Mouse (Mus musculus) olfactory bulb, adult 2 months (tissue): ENCODE results near the gene C1qtnf3. TPM values are rescaled to one million over a fixed set of nuclear protein-coding genes. Genes with fewer than 3 reads are reported as not detected.
"Not testable (repeated sequence)": the region's sequence is repeated elsewhere in the genome, so short reads cannot be mapped to it uniquely, and the experiment has no call there.

ENCODE experiments used
- H3K27ac ChIP-seq: fragments of 200-500 bp; 2 replicates; pipeline ENCODE4 v1.5.1; 2012; ENCODE audit warnings: low read depth, low read length; ENCODE audit not compliant: insufficient read depth
- H3K4me1 ChIP-seq: fragments of 200-500 bp; 2 replicates; pipeline ENCODE4 v1.6.1; 2012; ENCODE audit warnings: low read length; ENCODE audit not compliant: control insufficient read depth, insufficient read depth
- H3K4me3 ChIP-seq: fragments of 200-500 bp; 2 replicates; pipeline ENCODE4 v1.5.1; 2012; ENCODE audit warnings: mild to moderate bottlenecking, low read depth, low read length, moderate library complexity; ENCODE audit not compliant: insufficient read depth
- CTCF ChIP-seq: fragments of 200-500 bp; IDR thresholded peaks from 2 replicates; pipeline ENCODE4 v1.5.1; 2012; ENCODE audit warnings: low read depth, mild to moderate bottlenecking, low read length, moderate library complexity; ENCODE audit not compliant: insufficient read depth
- POLR2A ChIP-seq: fragments of 200-500 bp; IDR thresholded peaks from 2 replicates; pipeline ENCODE4 v1.6.1; 2012; ENCODE audit warnings: mild to moderate bottlenecking, low read depth, low read length, moderate library complexity; ENCODE audit not compliant: insufficient read depth
- WGBS: fragments of 180-500 bp; shearing (Covaris S2); methylation state at CpG from one replicate; pipeline ENCODE4 v1.1.7; 2018; 5-methylcytosine and 5-hydroxymethylcytosine counted together
- polyA plus RNA-seq: library from polyadenylated mRNA; stranded (reverse); fragments of >200 nt; gene quantifications from 2 replicates; pipeline ENCODE4 v1.2.4, GENCODE M21; 2012; ENCODE audit warnings: low replicate concordance; ENCODE audit not compliant: missing spikeins, insufficient read depth, insufficient read length

Gene C1qtnf3
- polyA plus RNA-seq, 1 experiment, result not detected

- H3K27ac ChIP-seq, result no peak overlapping the region
- peaks cover 2% of the 10 kb centered on the region; the same call in 1 of the 2 replicates for H3K4me1 ChIP-seq
- no peak for TF ChIP-seq POLR2A
- no peak for TF ChIP-seq CTCF
- no peak overlapping the region for H3K4me3 ChIP-seq
Measured at GRCm38 (mm10) chr15:10977151-10977550, 25.0 kb downstream of the C1qtnf3 start.

- TF ChIP-seq CTCF (no peak), POLR2A (no peak)
- WGBS, result 48% methylated on average over 2 of the region's 2 CpGs
- H3K27ac ChIP-seq, result no peak overlapping the region
- H3K4me3 ChIP-seq, result no peak overlapping the region
- peaks cover 3% of the 10 kb centered on the region for H3K4me1 ChIP-seq
Measured at GRCm38 (mm10) chr15:10980712-10981111, 28.6 kb downstream of the C1qtnf3 start.

GRCm38 (mm10) chr15:10981377-10982063 is 29.4 kb downstream of the C1qtnf3 start, which contains the start of gene Amacr:
Gene Amacr, plus strand, starts transcription at chr15:10981756.
- Histone ChIP-seq H3K27ac (peak within 1 kb of the TSS; percentile 88), H3K4me3 (peak within 1 kb of the TSS; percentile 74), H3K4me1 (peaks cover 7% of the 10 kb centered on the region)
- WGBS, result under 1% methylated on average over 52 of the region's 52 CpGs
- 0 out of 2 replicates have a peak, but pooled peaks have one; percentile 33 for TF ChIP-seq CTCF
- TF ChIP-seq POLR2A, result peak; percentile 81

- Histone ChIP-seq H3K4me3 (peak overlapping the region; percentile 74), H3K4me1 (peaks cover 7% of the 10 kb centered on the region), H3K27ac (peak overlapping the region; percentile 88)
- TF ChIP-seq CTCF (no peak), POLR2A (no peak)
- WGBS, result 4% methylated on average over 6 of the region's 6 CpGs
Measured at GRCm38 (mm10) chr15:10982064-10982435, 29.9 kb downstream of the C1qtnf3 start.

GRCm38 (mm10) chr15:10985756-10986155 is 33.6 kb downstream of the C1qtnf3 start:
- Histone ChIP-seq H3K27ac (no peak overlapping the region), H3K4me3 (no peak overlapping the region), H3K4me1 (peaks cover 7% of the 10 kb centered on the region)
- WGBS, result 81% methylated on average over 6 of the region's 6 CpGs
- TF ChIP-seq POLR2A, result no peak
- TF ChIP-seq CTCF, result no peak

- not testable (repeated sequence) for H3K4me1 ChIP-seq, H3K27ac ChIP-seq, H3K4me3 ChIP-seq
- 74% methylated on average over 2 of the region's 2 CpGs for WGBS
Measured at GRCm38 (mm10) chr15:10986477-10986876, 34.3 kb downstream of the C1qtnf3 start.

- 80% methylated on average over 2 of the region's 2 CpGs for WGBS
- Histone ChIP-seq H3K27ac (no peak overlapping the region), H3K4me1 (peaks cover 5% of the 10 kb centered on the region; the same call in 1 of the 2 replicates), H3K4me3 (no peak overlapping the region)
- no peak for TF ChIP-seq POLR2A
- no peak for TF ChIP-seq CTCF
Measured at GRCm38 (mm10) chr15:10990411-10990810, 38.3 kb downstream of the C1qtnf3 start.

GRCm38 (mm10) chr15:10991566-10991965 is 39.4 kb downstream of the C1qtnf3 start:
- WGBS, result 100% methylated on average over 1 of the region's 1 CpGs
- Histone ChIP-seq H3K27ac (no peak overlapping the region), H3K4me1 (no peaks in the 10 kb centered on the region), H3K4me3 (no peak overlapping the region)
- no peak for TF ChIP-seq POLR2A
- TF ChIP-seq CTCF, result no peak

- Histone ChIP-seq H3K4me3 (no peak overlapping the region), H3K27ac (no peak overlapping the region), H3K4me1 (no peaks in the 10 kb centered on the region)
- no peak for TF ChIP-seq CTCF
- 48% methylated on average over 5 of the region's 5 CpGs for WGBS
Measured at GRCm38 (mm10) chr15:10999832-11000231, 47.7 kb downstream of the C1qtnf3 start.

- WGBS, result 69% methylated on average over 7 of the region's 7 CpGs
- H3K27ac ChIP-seq, result no peak within 1 kb of the TSS
- no peak for TF ChIP-seq POLR2A
- TF ChIP-seq CTCF, result no peak
- H3K4me1 ChIP-seq, result no peaks in the 10 kb centered on the region
- H3K4me3 ChIP-seq, result no peak within 1 kb of the TSS
Measured at GRCm38 (mm10) chr15:11000421-11000820, 48.3 kb downstream of the C1qtnf3 start, which contains the start of gene Slc45a2. Gene Slc45a2, plus strand, starts transcription at chr15:11000721.
